Mouse (Mus musculus): ENCODE measurements around the gene Ulk1. TPM values are rescaled to one million over a fixed set of nuclear protein-coding genes. Genes with fewer than 3 reads are reported as not detected.
"Not testable (repeated sequence)": the region's sequence is repeated elsewhere in the genome, so short reads cannot be mapped to it uniquely, and the experiment has no call there.

Ulk1 gene
- polyA plus RNA-seq (2012; rRNA removed) = 60.3 and 64.3 TPM in 2 replicates

DNA sequence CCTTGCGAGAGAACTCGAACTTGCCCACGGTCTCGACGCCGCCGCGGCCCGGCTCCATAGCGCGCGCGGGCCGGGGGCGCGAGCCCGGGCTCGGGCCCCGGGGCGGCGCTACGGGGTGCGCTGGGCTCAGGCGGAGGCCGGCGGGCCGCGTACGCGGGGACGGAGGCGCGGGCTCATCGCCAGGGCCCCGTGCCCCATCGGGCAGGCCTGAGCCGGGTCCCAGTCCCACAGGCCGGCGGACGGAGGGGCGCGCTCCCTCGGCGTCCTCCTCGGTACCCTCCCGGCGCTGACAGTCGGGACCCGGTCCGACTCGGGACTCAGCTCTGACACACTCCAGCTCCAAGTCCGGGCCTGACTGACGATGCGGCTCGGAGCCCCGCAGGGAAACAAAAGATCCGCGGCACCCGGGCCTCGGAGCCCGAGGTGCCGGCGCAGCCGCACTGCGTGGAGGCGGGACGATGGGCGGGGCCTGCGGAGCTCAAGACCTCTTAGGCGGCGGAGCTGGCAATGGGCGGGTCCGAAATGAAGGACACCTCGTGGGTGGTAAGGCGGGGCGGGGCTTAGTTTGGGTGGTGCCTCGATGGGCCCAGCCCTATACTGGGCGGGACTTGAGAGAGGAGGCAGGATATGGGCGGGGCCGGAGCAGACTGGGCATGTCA lies at the start of gene Ulk1:
Ulk1 (minus strand) TSS at position 431 of the 659 bp plus-strand sequence.
- peak; percentile 99 for DNase-seq (ENCODE audit: extremely low spot score in 1 of 2, low spot score in 1 of 2)

DNA sequence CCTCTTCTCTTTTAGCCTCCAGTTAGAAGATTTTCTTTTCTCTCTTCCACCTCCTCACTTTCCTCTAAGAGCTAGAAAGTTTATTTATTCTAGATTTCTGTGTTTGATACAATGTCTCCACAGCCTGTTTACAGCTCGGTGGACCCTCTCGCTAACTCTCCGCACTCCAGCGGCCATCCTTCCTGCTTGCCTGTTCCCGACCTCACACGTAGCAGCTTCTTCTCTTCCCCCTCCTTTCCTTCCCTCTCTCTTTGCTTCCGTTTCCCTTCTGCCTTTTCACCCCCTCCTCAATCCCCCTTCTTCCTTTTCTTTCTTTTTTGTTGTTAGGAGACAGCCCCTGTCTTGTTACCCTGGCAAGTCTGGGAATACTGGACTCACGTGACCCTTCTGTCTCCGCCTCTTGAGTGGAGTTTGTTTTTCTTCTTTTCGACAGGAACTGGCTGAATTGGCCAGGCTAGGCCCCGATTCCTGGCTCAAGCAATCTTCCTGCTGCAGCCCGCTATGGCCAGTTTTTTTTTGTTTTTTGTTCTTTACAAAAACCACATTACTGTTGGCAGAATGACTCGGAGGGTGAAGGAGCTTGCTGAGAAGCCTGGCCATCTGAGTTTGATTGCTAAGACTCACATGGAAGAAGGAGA lies 49.2 kb upstream of the Ulk1 start:
- DNase-seq (ENCODE audit: extremely low spot score in 1 of 2, low spot score in 1 of 2) = peak in 1 of 2 experiments; percentile 52

DNA sequence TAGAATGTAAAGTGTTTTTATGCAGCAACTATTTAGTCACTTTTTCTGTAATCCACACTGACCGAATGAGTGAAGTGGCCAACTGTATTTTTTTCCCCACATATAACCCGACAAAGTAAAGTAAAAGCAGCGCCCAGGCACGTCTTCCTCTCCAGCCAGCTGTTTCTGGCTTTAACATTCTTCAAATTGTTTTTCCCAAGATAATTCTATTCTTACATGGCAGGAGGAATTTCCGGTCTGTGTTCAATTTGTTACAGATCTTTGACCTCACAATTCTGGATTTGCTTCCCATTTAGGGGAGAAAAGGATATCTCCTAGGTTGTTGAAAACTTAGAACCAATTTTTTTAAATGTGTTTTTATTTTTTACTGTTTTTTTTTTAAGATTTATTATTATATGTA lies 47.2 kb upstream of the Ulk1 start:
- DNase-seq (ENCODE audit: extremely low spot score in 1 of 2, low spot score in 1 of 2) = no peak

DNA sequence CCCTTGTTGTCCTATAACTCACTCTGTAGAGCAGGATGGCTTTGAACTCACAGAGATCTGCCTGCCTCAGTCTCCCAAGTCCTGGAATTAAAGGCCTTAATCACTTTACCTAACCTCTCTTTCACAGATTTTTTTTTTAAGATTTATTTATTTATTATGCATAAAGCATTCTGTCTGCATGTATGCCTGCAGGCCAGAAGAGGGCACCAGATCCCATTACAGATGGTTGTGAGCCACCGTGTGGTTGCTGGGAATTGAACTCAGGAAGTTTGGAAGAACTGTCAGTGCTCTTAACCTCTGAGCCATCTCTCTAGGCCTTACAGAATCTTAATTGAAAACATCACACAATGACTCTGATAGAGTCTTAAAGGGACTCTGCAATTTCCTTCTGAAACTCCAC lies 43.1 kb upstream of the Ulk1 start:
- no peak for DNase-seq (ENCODE audit: extremely low spot score in 1 of 2, low spot score in 1 of 2)

DNA sequence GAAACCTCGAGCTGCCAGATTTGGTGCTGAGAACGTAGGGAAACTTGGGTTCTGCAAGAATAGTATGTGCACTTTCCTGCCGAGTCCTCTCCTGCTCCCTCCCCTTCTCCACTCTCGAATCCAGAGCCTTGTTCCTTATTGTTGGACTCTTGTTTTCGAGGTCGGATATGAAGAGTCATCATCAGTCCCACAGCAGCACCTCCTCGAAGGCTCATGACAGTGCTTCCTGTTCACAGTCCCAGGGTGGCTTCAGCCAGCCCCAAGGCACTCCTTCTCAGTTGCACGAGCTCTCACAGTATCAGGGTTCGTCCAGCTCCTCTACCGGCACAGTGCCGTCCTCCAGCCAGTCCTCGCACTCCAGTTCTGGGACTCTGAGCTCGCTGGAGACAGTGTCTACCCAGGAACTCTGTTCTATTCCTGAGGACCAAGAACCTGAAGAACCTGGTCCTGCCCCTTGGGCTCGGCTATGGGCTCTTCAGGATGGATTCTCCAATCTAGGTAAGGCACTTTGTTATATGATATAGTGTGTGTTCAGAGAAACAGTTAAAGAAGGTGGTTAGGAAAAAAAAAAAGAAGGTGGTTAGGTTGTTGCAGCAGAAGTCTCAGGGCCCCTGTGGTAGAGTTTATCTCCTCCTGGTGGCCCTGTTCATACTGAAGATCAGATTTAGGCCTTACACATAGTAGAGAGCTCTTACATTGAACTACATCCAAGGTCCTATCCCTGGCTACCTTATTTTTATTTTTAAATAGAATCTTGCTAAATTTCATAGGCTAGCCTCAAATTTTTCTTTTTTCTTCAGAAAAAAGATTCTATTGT lies 31.4 kb upstream of the Ulk1 start:
- no peak for DNase-seq (ENCODE audit: extremely low spot score in 1 of 2, low spot score in 1 of 2)

DNA sequence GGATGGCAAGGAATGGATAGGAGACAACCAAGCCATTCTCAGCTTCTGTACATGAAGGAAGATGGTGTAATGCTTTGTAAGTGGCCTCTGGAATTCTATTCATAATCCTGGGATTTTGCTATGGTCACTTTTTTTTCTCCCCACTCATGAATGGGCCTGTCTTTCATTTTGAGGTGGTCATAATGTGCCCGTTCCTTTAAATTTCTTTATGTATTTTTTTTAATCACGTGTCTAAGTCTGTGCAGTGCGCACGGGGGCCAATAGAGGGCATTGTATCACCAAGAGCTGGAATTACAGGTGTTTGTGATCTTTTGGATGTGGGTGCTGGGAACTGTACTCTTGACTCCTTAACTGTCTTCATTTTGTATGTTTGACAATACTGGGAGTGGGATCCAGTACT lies 30.6 kb upstream of the Ulk1 start:
- DNase-seq (ENCODE audit: extremely low spot score in 1 of 2, low spot score in 1 of 2) = peak in 1 of 2 experiments; percentile 52

DNA sequence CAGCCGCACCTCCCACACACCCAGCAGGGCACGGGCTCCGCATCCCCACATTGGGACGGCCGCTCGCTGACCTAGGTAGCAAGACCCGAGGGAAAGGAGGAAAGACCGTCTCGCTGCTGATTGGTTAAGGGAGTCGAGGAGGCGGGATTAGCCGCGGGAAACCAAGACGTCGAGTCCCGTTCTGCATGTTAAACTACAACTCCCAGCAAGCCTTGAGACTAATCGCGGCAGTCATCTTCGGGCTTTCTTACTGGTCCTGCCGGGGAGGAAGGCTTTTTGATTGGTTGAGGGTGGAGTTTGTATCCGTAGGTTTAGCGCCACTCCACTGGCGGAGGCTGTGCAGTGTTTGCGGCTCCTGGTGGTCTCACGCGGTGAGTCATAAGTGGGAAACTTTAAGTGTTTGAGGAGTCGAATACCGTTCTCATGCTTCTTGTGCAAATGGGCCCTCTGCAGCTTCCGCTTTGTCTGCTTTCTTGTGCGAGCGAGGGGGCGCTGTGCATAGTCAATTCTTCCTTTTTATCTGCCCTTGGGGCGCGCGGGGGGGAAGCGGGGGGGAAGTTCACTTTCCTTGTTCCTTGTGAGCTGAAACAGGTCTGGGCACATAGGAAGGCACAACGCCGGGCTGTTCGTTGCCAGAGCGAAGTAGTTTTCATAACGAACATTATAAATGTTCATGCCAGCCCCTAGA lies 29.9 kb upstream of the Ulk1 start, which contains the start of the genes Hscb and Chek2:
Hscb (minus strand) TSS at position 100 of the 688 bp plus-strand sequence.
Chek2 (plus strand) TSS at position 302 of the 688 bp plus-strand sequence.
- DNase-seq (ENCODE audit: extremely low spot score in 1 of 2, low spot score in 1 of 2) = peak; percentile 98 to 99

DNA sequence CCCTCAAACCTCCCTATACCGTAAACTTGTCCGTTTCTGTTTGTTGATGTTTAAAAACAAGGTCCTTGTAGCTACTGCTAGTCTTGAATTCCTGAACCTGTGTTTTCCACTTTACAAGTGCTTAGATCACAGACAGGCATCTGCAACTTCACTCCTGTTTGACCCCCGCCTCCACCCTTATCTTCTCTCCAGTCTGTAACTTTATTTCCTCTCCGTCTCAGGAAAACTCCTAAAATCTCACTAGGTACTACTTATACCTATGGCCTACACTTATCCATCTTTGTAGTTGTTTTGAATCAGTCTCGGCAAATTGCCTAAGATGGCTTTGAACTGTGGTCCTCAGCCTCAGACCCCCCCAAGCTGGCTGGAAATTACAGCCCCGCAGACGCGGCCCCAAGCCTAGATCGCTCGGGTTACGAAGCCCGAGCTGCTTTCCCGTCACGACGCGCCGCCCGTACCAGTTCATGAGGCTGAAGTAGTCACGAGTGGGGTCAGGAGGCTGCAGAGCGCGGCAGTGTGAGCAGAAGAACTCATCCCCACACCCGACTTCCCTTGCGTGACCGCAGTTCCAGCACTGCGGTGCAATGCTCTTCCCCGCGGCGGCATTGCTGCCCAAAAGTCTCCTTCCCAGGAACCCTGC lies 29.3 kb upstream of the Ulk1 start:
- DNase-seq (ENCODE audit: extremely low spot score in 1 of 2, low spot score in 1 of 2) = no peak

DNA sequence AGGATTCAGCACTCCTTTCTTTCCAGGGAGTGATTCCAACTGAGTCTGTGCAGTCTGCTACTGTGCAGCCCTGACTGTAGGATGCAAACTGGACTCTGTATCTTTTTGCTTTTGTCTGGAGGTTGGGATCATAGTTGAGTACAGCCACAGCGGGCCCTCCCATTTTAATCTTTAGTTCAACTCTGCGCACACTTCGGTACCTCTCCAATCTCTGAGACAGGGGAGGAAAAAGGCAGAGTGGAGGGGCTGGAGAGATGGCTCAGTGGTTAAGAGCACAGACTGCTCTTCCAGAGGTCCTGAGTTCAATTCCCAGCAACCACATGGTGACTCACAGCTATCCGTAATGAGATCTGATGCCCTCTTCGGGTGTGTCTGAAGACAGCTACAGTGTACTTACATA lies 28.1 kb upstream of the Ulk1 start:
- DNase-seq (ENCODE audit: extremely low spot score in 1 of 2, low spot score in 1 of 2) = not testable (repeated sequence)

DNA sequence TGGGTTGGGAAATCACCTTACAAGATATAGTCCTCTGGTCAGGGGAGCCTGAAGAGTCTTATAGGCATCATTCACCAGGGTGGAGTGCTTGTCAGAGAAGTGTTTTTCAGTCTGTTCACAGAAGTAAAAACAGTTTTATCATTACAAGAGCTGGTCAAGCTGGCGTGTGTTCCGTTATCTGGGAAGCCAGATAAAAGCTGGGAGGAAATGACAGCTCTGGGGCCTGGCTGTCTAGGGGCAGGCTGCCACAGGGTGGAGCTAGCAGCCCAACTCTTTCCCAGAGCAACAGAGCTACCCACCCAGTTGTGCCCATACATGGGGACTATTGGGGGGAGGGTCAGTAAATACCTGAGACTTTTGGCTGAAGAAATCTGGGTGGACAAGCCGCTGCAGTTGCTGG lies 26.1 kb upstream of the Ulk1 start:
- DNase-seq (ENCODE audit: extremely low spot score in 1 of 2, low spot score in 1 of 2) = peak in 1 of 2 experiments; percentile 63

DNA sequence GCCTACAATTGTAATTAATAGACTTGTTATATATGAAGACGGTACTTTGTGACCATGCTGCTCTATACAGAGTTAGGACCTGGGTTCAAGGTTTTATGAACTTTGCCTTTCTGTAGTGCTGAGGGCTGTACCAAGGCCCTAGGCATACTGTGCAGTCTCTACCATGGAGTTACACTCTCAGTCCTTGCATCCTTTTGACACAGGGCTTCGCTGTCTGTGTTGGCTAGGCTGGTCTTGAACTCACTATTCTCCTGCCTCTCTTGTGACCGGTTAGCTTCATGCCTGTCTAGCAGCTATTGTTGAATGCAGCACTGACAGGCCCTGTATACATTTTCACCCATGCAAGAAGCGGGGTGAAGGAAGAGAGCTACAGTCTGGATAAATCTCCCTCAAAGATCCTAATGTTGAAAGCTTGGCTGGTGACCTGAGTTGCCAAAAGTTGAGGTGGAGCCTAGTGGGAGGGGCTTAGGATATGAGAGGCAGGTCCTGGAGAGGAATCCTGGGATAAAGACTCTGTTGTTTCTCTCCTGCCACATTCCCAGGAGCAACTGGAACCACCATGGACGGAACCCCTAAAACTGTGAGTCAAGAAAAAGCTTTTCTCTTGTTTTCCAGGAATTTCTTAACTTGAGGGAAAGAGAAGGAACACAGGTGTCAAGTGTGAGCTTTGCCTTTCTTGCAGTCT lies 21.3 kb upstream of the Ulk1 start:
- no peak for DNase-seq (ENCODE audit: extremely low spot score in 1 of 2, low spot score in 1 of 2)

DNA sequence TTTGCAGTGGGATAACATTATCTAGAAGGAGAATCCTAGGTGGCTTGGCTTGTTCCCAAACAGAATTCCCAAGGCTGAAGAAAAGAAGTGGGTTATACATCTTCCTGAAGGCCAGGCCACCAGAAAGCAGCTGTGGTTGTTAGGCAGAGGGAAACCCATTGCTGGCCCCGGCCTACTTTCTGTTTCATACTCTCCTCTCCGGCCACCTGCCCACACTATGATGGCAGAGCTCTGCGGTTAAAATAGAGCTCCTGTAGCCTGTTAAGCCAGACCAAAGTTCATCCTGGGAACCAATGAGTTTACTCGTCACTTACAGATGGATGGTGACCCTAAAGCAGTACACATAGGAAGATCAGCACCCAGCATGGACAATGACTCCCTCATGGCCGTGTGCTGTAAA lies 17.7 kb upstream of the Ulk1 start:
- no peak for DNase-seq (ENCODE audit: extremely low spot score in 1 of 2, low spot score in 1 of 2)

DNA sequence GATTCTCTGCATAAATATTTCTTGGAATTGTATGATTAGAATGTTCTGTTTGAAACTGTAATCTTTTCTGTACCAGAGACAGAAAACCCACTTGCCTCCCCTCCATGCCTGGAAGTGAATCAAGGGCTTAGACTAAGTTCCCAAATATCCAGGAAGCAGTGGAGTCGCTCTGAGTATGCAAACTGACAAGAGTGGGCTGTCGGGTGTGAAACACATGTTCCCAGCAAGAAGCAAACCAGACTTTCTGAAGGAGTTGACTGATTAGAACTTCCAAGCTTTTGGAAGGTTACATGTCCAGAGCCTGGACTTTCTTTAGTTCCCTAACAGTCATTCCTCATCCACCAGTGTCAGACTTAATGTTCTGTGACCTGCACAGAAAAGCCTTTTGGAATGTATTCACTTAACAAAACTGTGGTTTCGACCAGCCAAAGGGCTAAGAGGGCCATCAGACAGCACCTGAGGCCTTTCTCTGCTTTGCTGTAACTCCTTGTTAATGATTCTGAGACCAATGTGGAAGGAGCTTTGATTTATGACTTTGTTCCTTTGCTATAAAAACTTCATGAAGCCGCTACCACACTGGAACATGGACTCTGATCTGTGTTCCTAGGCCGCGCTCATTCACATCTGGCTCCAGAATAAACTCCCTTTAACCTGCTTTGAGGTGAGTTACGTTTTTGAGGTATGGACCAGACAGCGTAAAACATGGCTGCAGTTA lies 17.0 kb upstream of the Ulk1 start:
- peak in 1 of 2 experiments; percentile 32 for DNase-seq (ENCODE audit: extremely low spot score in 1 of 2, low spot score in 1 of 2)

DNA sequence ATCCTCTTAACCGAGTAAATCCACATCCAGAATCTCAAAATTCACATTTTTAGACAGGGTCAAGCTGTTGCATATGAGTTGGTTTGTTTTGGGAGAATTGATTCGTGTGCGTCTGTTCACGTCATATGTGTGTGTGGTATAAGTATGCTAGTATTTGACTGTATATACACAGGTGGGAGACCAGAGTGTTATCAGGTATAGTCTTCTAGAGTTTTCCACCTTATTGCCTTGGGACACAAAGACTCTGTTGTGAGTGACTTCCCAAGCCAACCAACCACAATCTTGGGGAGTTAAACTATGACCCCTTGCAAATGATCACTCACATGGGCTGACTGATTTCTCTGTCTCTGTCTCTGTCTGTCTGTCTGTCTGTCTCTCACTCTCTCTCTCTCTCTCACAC lies 14.5 kb upstream of the Ulk1 start:
- DNase-seq (ENCODE audit: extremely low spot score in 1 of 2, low spot score in 1 of 2) = no peak

DNA sequence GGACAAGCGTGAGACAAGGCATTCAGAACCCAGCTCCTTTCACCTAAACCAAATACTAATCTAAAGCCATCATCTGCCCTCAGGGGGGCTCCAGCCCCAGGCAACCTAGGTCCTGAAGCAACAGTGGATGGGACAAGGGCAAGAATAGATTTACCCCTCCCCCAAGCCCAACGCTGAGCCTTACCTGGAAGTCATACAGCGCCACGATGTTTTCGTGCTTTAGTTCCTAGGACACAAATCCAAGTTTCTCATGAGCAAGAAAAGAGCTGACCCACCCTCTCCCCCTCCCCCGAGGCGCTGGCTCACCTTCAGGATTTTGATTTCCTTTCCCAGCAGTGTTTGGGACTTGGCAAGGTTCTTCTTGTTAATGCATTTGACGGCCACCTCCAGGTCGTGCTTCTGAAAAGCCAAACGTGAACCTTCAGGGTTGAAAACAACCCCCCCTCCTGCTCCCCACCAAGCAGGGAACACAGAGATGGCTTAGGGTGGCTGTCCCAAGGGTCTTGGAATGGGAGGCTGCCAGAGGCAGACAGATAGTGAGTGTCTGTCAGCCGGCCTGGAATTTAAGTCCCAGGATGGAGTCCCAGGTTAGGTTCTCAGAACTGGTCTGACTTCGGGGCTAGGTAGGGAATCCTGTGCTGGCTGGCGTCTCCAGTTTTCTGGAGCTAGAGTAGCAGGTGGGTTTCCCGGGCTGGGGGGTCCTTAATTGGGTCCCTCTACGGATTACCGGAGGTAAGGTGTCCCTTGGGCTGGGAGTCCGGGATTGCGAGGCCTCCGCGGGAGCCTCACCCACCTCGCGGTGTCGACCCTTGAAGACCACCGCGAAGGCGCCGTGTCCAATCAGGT lies 853 bp downstream of the Ulk1 start:
- DNase-seq (ENCODE audit: extremely low spot score in 1 of 2, low spot score in 1 of 2) = peak in 1 of 2 experiments; percentile 15

DNA sequence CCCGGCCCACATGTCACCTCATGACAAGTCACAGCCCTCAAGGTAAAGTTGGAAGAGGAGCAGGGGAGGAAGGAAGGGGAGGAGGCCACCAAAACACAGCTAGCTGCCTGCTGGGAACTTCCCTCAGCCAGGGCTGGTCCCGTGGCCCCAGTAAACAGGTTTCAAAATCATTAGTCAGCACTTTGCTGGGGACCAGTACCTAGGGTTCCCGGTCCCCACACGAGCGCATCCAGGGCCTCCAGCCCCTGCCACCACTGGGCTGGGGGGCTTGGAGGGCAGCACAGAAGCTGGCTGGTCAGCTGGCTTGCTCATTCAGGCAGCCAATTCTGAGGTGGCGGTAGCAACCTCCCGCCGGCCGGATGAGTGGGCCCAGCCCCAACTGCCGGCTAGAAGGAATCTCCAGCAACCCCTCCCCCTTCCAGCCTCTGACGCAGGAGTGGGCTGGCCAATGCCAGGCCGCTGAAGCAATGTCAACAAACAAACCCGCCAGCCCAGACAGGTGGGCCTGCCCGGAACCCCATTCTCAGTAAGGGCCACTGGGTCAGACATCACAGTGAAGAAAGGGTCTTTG lies 1.8 kb downstream of the Ulk1 start:
- DNase-seq (ENCODE audit: extremely low spot score in 1 of 2, low spot score in 1 of 2) = peak; percentile 77 to 87

DNA sequence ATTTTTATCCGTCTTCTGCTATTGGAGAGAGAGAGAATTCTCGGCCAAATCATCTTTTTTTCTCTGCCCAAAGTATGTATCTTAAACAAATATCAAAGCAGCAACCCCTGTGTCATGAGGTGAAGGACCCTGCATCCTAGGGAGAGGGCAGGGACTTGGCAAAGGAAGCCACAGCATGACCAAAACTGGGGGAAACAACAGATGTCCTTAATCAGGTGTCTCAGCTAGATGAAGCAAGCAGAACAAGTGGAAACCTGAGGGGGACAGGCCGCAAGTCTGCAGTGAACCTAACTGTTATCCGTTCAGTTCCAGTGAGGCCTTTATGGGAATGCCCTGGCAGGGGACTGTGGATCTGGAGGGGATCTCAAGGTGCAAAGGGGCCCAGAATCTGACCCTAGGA lies 2.4 kb downstream of the Ulk1 start:
- no peak for DNase-seq (ENCODE audit: extremely low spot score in 1 of 2, low spot score in 1 of 2)

DNA sequence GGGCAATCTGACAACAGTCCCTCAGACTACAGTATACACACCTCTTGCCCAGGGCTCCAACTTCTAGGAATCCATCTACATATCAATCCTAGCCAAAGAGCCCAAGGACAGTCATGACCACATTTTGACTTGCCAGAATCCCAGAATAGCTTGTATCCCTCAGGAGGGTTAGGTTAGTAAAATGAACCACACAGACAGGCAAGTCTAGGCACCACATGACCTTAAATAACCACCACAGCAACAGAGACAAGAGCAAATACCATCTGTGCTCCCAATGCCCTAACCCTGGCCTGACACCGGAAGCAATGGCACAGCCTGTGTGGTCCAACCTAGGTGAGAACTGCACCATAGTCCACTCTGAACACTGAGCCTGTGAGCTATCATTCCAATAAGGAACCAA lies 3.2 kb downstream of the Ulk1 start:
- DNase-seq (ENCODE audit: extremely low spot score in 1 of 2, low spot score in 1 of 2) = no peak
